Mouse (Mus musculus): Measurements from ENCODE around the gene Ccl1. TPM values are rescaled to one million over a fixed set of nuclear protein-coding genes. Genes with fewer than 3 reads are reported as not detected.
A peak's percentile ranks its signal among the peaks of the same experiment; 100 is the strongest.

Gene Ccl1
- polyA plus RNA-seq, 1 experiment, result not detected

GRCm38 (mm10) chr11:82163285-82163684 lies 142.2 kb downstream of the Ccl1 start:
- Histone ChIP-seq H3K4me1 (ENCODE audit: control insufficient read depth, insufficient read depth, low read length) (peaks cover 2% of the 10 kb centered on the region; the same call in 1 of the 2 replicates), H3K27ac (ENCODE audit: insufficient read depth, low read depth, low read length) (no peak overlapping the region), H3K4me3 (ENCODE audit: insufficient read depth, low read length) (no peak overlapping the region)
- TF ChIP-seq POLR2A (IDR thresholded peaks at IDR 0.05; ENCODE audit: borderline replicate concordance, low read depth, low read length), result no peak
- TF ChIP-seq CTCF (IDR thresholded peaks at IDR 0.05; ENCODE audit: low read depth, low read length), result no peak

GRCm38 (mm10) chr11:82159126-82159525 lies 146.4 kb downstream of the Ccl1 start:
- Histone ChIP-seq H3K27ac (ENCODE audit: insufficient read depth, low read depth, low read length) (no peak overlapping the region), H3K4me1 (ENCODE audit: control insufficient read depth, insufficient read depth, low read length) (no peaks in the 10 kb centered on the region), H3K4me3 (ENCODE audit: insufficient read depth, low read length) (no peak overlapping the region)
- TF ChIP-seq POLR2A (IDR thresholded peaks at IDR 0.05; ENCODE audit: borderline replicate concordance, low read depth, low read length) (no peak), CTCF (IDR thresholded peaks at IDR 0.05; ENCODE audit: low read depth, low read length) (no peak)

GRCm38 (mm10) chr11:82139492-82140094 lies 165.9 kb downstream of the Ccl1 start:
- no peak for TF ChIP-seq CTCF (IDR thresholded peaks at IDR 0.05; ENCODE audit: low read depth, low read length)
- no peak for TF ChIP-seq POLR2A (IDR thresholded peaks at IDR 0.05; ENCODE audit: borderline replicate concordance, low read depth, low read length)
- Histone ChIP-seq H3K27ac (ENCODE audit: insufficient read depth, low read depth, low read length) (peak overlapping the region; percentile 62), H3K4me3 (ENCODE audit: insufficient read depth, low read length) (no peak overlapping the region), H3K4me1 (ENCODE audit: control insufficient read depth, insufficient read depth, low read length) (peaks cover 28% of the 10 kb centered on the region)

- peaks cover 28% of the 10 kb centered on the region for H3K4me1 ChIP-seq (ENCODE audit: control insufficient read depth, insufficient read depth, low read length)
- H3K4me3 ChIP-seq (ENCODE audit: insufficient read depth, low read length), result no peak overlapping the region
- H3K27ac ChIP-seq (ENCODE audit: insufficient read depth, low read depth, low read length), result no peak overlapping the region
- no peak for TF ChIP-seq CTCF (IDR thresholded peaks at IDR 0.05; ENCODE audit: low read depth, low read length)
- no peak for TF ChIP-seq POLR2A (IDR thresholded peaks at IDR 0.05; ENCODE audit: borderline replicate concordance, low read depth, low read length)
Observed at GRCm38 (mm10) chr11:82136196-82136595, 169.3 kb downstream of the Ccl1 start.

- H3K4me1 ChIP-seq (ENCODE audit: control insufficient read depth, insufficient read depth, low read length), result peaks cover 9% of the 10 kb centered on the region
- no peak for TF ChIP-seq POLR2A (IDR thresholded peaks at IDR 0.05; ENCODE audit: borderline replicate concordance, low read depth, low read length)
- TF ChIP-seq CTCF (IDR thresholded peaks at IDR 0.05; ENCODE audit: low read depth, low read length), result no peak
Observed at GRCm38 (mm10) chr11:82132977-82133376, 172.5 kb downstream of the Ccl1 start.

More at GRCm38 (mm10) chr11:82132977-82133376, 172.5 kb downstream of the Ccl1 start:
- H3K4me3 ChIP-seq (ENCODE audit: insufficient read depth, low read length), result no peak overlapping the region
- H3K27ac ChIP-seq (ENCODE audit: insufficient read depth, low read depth, low read length), result no peak overlapping the region

Other genes starting within 250 kb of the Ccl1 start
- gene Ccl11, start 247.9 kb downstream of the Ccl1 start, polyA plus RNA-seq (2012; ENCODE audit: insufficient read depth, insufficient read length, missing spikeins), result not detected in 2 replicates
- 1.1 and 1.7 TPM in 2 replicates for gene Ccl12, start 203.8 kb downstream of the Ccl1 start, polyA plus RNA-seq (2012; ENCODE audit: insufficient read depth, insufficient read length, missing spikeins)
- 1.9 TPM in 1 of 2 replicates, not detected in the other for gene Ccl8, start 190.5 kb downstream of the Ccl1 start, polyA plus RNA-seq (2012; ENCODE audit: insufficient read depth, insufficient read length, missing spikeins)
- not detected in 2 replicates for gene Tmem132e, start 83.2 kb upstream of the Ccl1 start, polyA plus RNA-seq (2012; ENCODE audit: insufficient read depth, insufficient read length, missing spikeins)